Mouse (Mus musculus) forebrain, embryonic 13.5 days (tissue): Measurements from ENCODE around the gene Ctbs. TPM values are rescaled to one million over a fixed set of nuclear protein-coding genes. Genes with fewer than 3 reads are reported as not detected.
A peak's percentile ranks its signal among the peaks of the same experiment; 100 is the strongest.

Experiments
- ATAC-seq: fragments of 200-750 bp; cut with Nextera tagmentation; 2 replicates; pipeline ENCODE4 v1.8.0; 2017
- H3K27ac ChIP-seq: fragments of 300-500 bp; sonication (generic); 2 replicates; pipeline ENCODE4 v1.5.1; 2015; ENCODE audit warnings: inconsistent platforms, mild to moderate bottlenecking, moderate library complexity
- H3K27me3 ChIP-seq: fragments of 300-500 bp; sonication (generic); 2 replicates; pipeline ENCODE4 v1.6.1; 2015; ENCODE audit warnings: mild to moderate bottlenecking, inconsistent platforms
- H3K36me3 ChIP-seq: fragments of 300-500 bp; sonication (generic); 2 replicates; pipeline ENCODE4 v1.6.1; 2015; ENCODE audit warnings: mild to moderate bottlenecking, inconsistent platforms; ENCODE audit not compliant: poor library complexity, severe bottlenecking
- H3K4me1 ChIP-seq: fragments of 300-500 bp; sonication (generic); 2 replicates; pipeline ENCODE4 v1.6.1; 2015; ENCODE audit warnings: inconsistent platforms
- H3K4me2 ChIP-seq: fragments of 300-500 bp; sonication (generic); 2 replicates; pipeline ENCODE4 v1.6.1; 2015; ENCODE audit warnings: inconsistent platforms, mild to moderate bottlenecking, moderate library complexity
- H3K4me3 ChIP-seq: fragments of 300-500 bp; sonication (generic); 2 replicates; pipeline ENCODE4 v1.5.1; 2015; ENCODE audit warnings: mild to moderate bottlenecking, inconsistent platforms
- H3K9ac ChIP-seq: fragments of 300-500 bp; sonication (generic); 2 replicates; pipeline ENCODE4 v1.6.1; 2015; ENCODE audit warnings: mild to moderate bottlenecking, inconsistent platforms
- H3K9me3 ChIP-seq: fragments of 300-500 bp; sonication (generic); replicated peaks from 2 replicates; pipeline ENCODE4 v1.6.1; 2016; ENCODE audit warnings: inconsistent platforms
- WGBS: fragments of 180-500 bp; shearing (Covaris S2); methylation state at CpG from one replicate; pipeline ENCODE4 v1.1.7; 2015; 5-methylcytosine and 5-hydroxymethylcytosine counted together
- polyA plus RNA-seq: library from polyadenylated mRNA; unstranded; fragments of >200 nt; fragmentation: Nextera tagmentation; extraction: Ambion mirVana; gene quantifications from 2 replicates; pipeline ENCODE4 v1.2.1, GENCODE M21; 2015

Gene Ctbs
- polyA plus RNA-seq, 1 experiment from 2014 or later = 3.5 TPM

- under 1% methylated on average over 29 of the region's 29 CpGs for WGBS
- peaks cover 8% of the 10 kb centered on the region for H3K36me3 ChIP-seq
- peak overlapping the region; percentile 49 for H3K27ac ChIP-seq
- H3K4me3 ChIP-seq = peak overlapping the region; percentile 54
- H3K27me3 ChIP-seq = no peaks in the 10 kb centered on the region
- no peaks in the 10 kb centered on the region for H3K9me3 ChIP-seq
- H3K4me2 ChIP-seq = peak overlapping the region; percentile 72
- ATAC-seq = peak; percentile 99
- H3K4me1 ChIP-seq = peaks cover 10% of the 10 kb centered on the region
- peak overlapping the region; percentile 73 for H3K9ac ChIP-seq
Measured at GRCm38 (mm10) chr3:146450371-146450841, 811 bp downstream of the Ctbs start.

GRCm38 (mm10) chr3:146451375-146451774 lies 1.8 kb downstream of the Ctbs start:
- no peak for ATAC-seq
- Histone ChIP-seq H3K4me3 (no peak overlapping the region), H3K27me3 (no peaks in the 10 kb centered on the region), H3K9ac (no peak overlapping the region), H3K4me1 (peaks cover 10% of the 10 kb centered on the region), H3K4me2 (no peak overlapping the region), H3K9me3 (no peaks in the 10 kb centered on the region), H3K27ac (no peak overlapping the region), H3K36me3 (no peaks in the 10 kb centered on the region)
- 78% methylated on average over 5 of the region's 5 CpGs for WGBS

GRCm38 (mm10) chr3:146462939-146463338 lies 13.3 kb downstream of the Ctbs start:
- Histone ChIP-seq H3K9ac (no peak overlapping the region), H3K4me2 (no peak overlapping the region), H3K9me3 (no peaks in the 10 kb centered on the region), H3K27ac (no peak overlapping the region), H3K27me3 (no peaks in the 10 kb centered on the region), H3K4me3 (no peak overlapping the region), H3K36me3 (no peaks in the 10 kb centered on the region), H3K4me1 (no peaks in the 10 kb centered on the region)
- 65% methylated on average over 2 of the region's 2 CpGs for WGBS
- ATAC-seq = no peak

- WGBS = 88% methylated on average over 2 of the region's 2 CpGs
- Histone ChIP-seq H3K36me3 (no peaks in the 10 kb centered on the region), H3K9ac (no peak overlapping the region), H3K9me3 (no peaks in the 10 kb centered on the region), H3K27me3 (no peaks in the 10 kb centered on the region), H3K4me1 (no peaks in the 10 kb centered on the region), H3K4me3 (no peak overlapping the region), H3K4me2 (no peak overlapping the region), H3K27ac (no peak overlapping the region)
- no peak for ATAC-seq
Measured at GRCm38 (mm10) chr3:146469226-146469625, 19.6 kb downstream of the Ctbs start.

- Histone ChIP-seq H3K4me1 (no peaks in the 10 kb centered on the region), H3K27ac (no peak overlapping the region), H3K9me3 (no peaks in the 10 kb centered on the region), H3K27me3 (no peaks in the 10 kb centered on the region), H3K4me3 (no peak overlapping the region), H3K36me3 (no peaks in the 10 kb centered on the region), H3K9ac (no peak overlapping the region), H3K4me2 (no peak overlapping the region)
- no peak for ATAC-seq
- WGBS = 73% methylated on average over 4 of the region's 4 CpGs
Measured at GRCm38 (mm10) chr3:146472657-146473056, 23.1 kb downstream of the Ctbs start.

- no peaks in the 10 kb centered on the region for H3K36me3 ChIP-seq
- H3K9me3 ChIP-seq = no peaks in the 10 kb centered on the region
- no peak overlapping the region for H3K9ac ChIP-seq
- no peak overlapping the region for H3K4me3 ChIP-seq
- H3K4me2 ChIP-seq = no peak overlapping the region
- H3K4me1 ChIP-seq = no peaks in the 10 kb centered on the region
- H3K27ac ChIP-seq = no peak overlapping the region
- ATAC-seq = no peak
- H3K27me3 ChIP-seq = no peaks in the 10 kb centered on the region
Measured at GRCm38 (mm10) chr3:146473741-146474140, 24.1 kb downstream of the Ctbs start.

GRCm38 (mm10) chr3:146474428-146474827 lies 24.8 kb downstream of the Ctbs start:
- H3K27ac ChIP-seq = no peak overlapping the region
- H3K9me3 ChIP-seq = no peaks in the 10 kb centered on the region
- H3K4me2 ChIP-seq = no peak overlapping the region
- 91% methylated on average over 3 of the region's 3 CpGs for WGBS
- no peak overlapping the region for H3K9ac ChIP-seq
- no peaks in the 10 kb centered on the region for H3K4me1 ChIP-seq
- no peak overlapping the region for H3K4me3 ChIP-seq
- H3K36me3 ChIP-seq = no peaks in the 10 kb centered on the region
- H3K27me3 ChIP-seq = no peaks in the 10 kb centered on the region
- ATAC-seq = no peak

GRCm38 (mm10) chr3:146482044-146482443 lies 32.4 kb downstream of the Ctbs start:
- Histone ChIP-seq H3K27ac (no peak overlapping the region), H3K4me2 (no peak overlapping the region), H3K9me3 (no peaks in the 10 kb centered on the region), H3K27me3 (no peaks in the 10 kb centered on the region), H3K4me3 (no peak overlapping the region), H3K9ac (no peak overlapping the region), H3K4me1 (no peaks in the 10 kb centered on the region), H3K36me3 (no peaks in the 10 kb centered on the region)
- WGBS = 77% methylated on average over 2 of the region's 2 CpGs
- no peak for ATAC-seq

- Histone ChIP-seq H3K4me1 (no peaks in the 10 kb centered on the region), H3K27me3 (no peaks in the 10 kb centered on the region), H3K27ac (no peak overlapping the region), H3K9ac (no peak overlapping the region), H3K4me2 (no peak overlapping the region), H3K4me3 (no peak overlapping the region), H3K36me3 (no peaks in the 10 kb centered on the region), H3K9me3 (no peaks in the 10 kb centered on the region)
- ATAC-seq = no peak
- 86% methylated on average over 4 of the region's 4 CpGs for WGBS
Measured at GRCm38 (mm10) chr3:146486464-146486863, 36.9 kb downstream of the Ctbs start.

GRCm38 (mm10) chr3:146494941-146495340 lies 45.3 kb downstream of the Ctbs start:
- no peaks in the 10 kb centered on the region for H3K36me3 ChIP-seq
- no peak overlapping the region for H3K27ac ChIP-seq
- no peak for ATAC-seq
- no peaks in the 10 kb centered on the region for H3K9me3 ChIP-seq
- H3K9ac ChIP-seq = no peak overlapping the region
- WGBS = 27% methylated on average over 8 of the region's 8 CpGs
- no peak overlapping the region for H3K4me3 ChIP-seq
- no peaks in the 10 kb centered on the region for H3K27me3 ChIP-seq
- no peaks in the 10 kb centered on the region for H3K4me1 ChIP-seq
- H3K4me2 ChIP-seq = no peak overlapping the region

- H3K27me3 ChIP-seq = no peaks in the 10 kb centered on the region
- WGBS = 5% methylated on average over 13 of the region's 13 CpGs
- H3K9me3 ChIP-seq = no peaks in the 10 kb centered on the region
- H3K9ac ChIP-seq = peak overlapping the region; percentile 89
- no peak for ATAC-seq
- peak overlapping the region; percentile 44; the same call in 1 of the 2 replicates for H3K27ac ChIP-seq
- H3K4me1 ChIP-seq = peaks cover 21% of the 10 kb centered on the region
- H3K4me3 ChIP-seq = peak overlapping the region; percentile 84
- peak overlapping the region; percentile 71 for H3K4me2 ChIP-seq
- H3K36me3 ChIP-seq = peaks cover 8% of the 10 kb centered on the region
Measured at GRCm38 (mm10) chr3:146498989-146499388, 49.4 kb downstream of the Ctbs start.

- peak within 1 kb of the TSS; percentile 75 for H3K27ac ChIP-seq
- H3K4me1 ChIP-seq = peaks cover 21% of the 10 kb centered on the region
- WGBS = under 1% methylated on average over 53 of the region's 88 CpGs
- peak within 1 kb of the TSS; percentile 71 for H3K4me2 ChIP-seq
- H3K9ac ChIP-seq = peak within 1 kb of the TSS; percentile 89
- H3K4me3 ChIP-seq = peak within 1 kb of the TSS; percentile 84
- peaks cover 13% of the 10 kb centered on the region for H3K36me3 ChIP-seq
- H3K27me3 ChIP-seq = no peaks in the 10 kb centered on the region
- ATAC-seq = peak; percentile 93
- no peaks in the 10 kb centered on the region for H3K9me3 ChIP-seq
Measured at GRCm38 (mm10) chr3:146499431-146500002, 49.9 kb downstream of the Ctbs start, which contains the start of the genes Spata1 and Gng5. Gene Spata1 (minus strand): TSS chr3:146499753. Gene Gng5 (plus strand): TSS chr3:146499807.
